Mouse (Mus musculus) neural tube, embryonic 12.5 days (tissue): ENCODE measurements around the gene Esam. TPM values are rescaled to one million over a fixed set of nuclear protein-coding genes. Genes with fewer than 3 reads are reported as not detected.

Experiments
- ATAC-seq: fragments of 200-750 bp; cut with Nextera tagmentation; 2 replicates; pipeline ENCODE4 v1.8.0; 2017; ENCODE audit warnings: low read depth, mild to moderate bottlenecking, moderate TSS enrichment, moderate library complexity; ENCODE audit not compliant: low FRiP score
- H3K27ac ChIP-seq: fragments of 300-500 bp; sonication (generic); 2 replicates; pipeline ENCODE4 v1.5.1; 2016
- H3K27me3 ChIP-seq: fragments of 300-500 bp; sonication (generic); replicated peaks from 2 replicates; pipeline ENCODE4 v1.6.1; 2016; ENCODE audit warnings: mild to moderate bottlenecking
- H3K36me3 ChIP-seq: fragments of 300-500 bp; sonication (generic); 2 replicates; pipeline ENCODE4 v1.6.1; 2016; ENCODE audit warnings: mild to moderate bottlenecking
- H3K4me1 ChIP-seq: fragments of 300-500 bp; sonication (generic); 2 replicates; pipeline ENCODE4 v1.6.1; 2016
- H3K4me2 ChIP-seq: fragments of 300-500 bp; sonication (generic); replicated peaks from 2 replicates; pipeline ENCODE4 v1.6.1; 2016; ENCODE audit warnings: mild to moderate bottlenecking
- H3K4me3 ChIP-seq: fragments of 300-500 bp; sonication (generic); 2 replicates; pipeline ENCODE4 v1.5.1; 2016
- H3K9ac ChIP-seq: fragments of 300-500 bp; sonication (generic); 2 replicates; pipeline ENCODE4 v1.6.1; 2016; ENCODE audit warnings: mild to moderate bottlenecking
- H3K9me3 ChIP-seq: fragments of 300-500 bp; sonication (generic); 2 replicates; pipeline ENCODE4 v1.6.1; 2016; ENCODE audit warnings: mild to moderate bottlenecking
- WGBS: fragments of 180-500 bp; shearing (Covaris S2); methylation state at CpG from one replicate; pipeline ENCODE4 v1.1.7; 2016; 5-methylcytosine and 5-hydroxymethylcytosine counted together
- polyA plus RNA-seq: library from polyadenylated mRNA; unstranded; fragments of >200 nt; fragmentation: Nextera tagmentation; extraction: Ambion mirVana; gene quantifications from 2 replicates; pipeline ENCODE4 v1.2.1, GENCODE M21; 2016

Gene Esam
- 37.7 and 38.2 TPM in 2 replicates for polyA plus RNA-seq

DNA sequence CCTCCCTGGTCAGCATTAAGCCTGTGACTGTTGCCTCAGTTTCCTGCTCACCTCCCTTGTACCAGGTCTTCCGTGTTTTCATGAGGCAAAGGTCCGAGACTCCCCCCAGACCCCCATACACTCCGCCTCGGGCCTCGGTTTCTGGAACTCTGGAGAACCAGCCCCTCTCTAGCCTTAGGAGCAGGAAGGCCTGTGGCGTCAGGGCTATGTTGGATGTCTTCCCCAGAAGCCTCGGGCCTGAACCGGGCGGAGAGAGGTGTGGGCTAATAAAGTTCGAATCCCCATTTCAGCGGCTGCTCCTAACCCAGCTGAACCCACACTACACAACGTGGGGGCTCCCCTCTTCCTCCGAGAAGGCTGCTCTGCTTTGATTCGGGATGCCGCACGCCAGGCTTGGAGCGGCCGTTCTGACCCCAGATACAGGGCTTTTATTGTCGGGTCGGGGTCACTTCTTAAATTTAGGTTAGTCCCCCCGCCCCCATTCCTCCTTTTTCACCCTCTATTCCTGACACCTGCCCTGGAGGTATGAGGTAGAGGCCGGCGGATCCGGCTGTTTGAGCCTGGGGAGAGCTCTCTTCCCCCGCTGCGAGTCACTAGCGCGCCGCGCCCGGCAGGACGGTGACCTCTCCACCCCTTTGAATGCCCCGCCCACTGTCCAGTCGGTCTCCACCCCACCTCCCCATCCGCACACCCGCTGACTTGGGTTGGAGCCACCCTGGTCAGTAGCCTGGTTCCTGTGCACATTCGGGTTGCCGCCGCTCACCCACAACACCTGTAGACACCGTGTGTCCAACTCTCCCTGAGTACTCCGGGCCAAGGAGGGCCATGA, at the start of gene Esam:
Esam (plus strand) TSS at position 683 of the 829 bp plus-strand sequence.
- H3K9ac ChIP-seq = no peak within 1 kb of the TSS
- peak within 1 kb of the TSS; percentile 34 for H3K4me2 ChIP-seq
- no peaks in the 10 kb centered on the region for H3K9me3 ChIP-seq
- H3K27me3 ChIP-seq = peaks cover 67% of the 10 kb centered on the region
- peak within 1 kb of the TSS; percentile 1; the same call in 1 of the 2 replicates for H3K4me3 ChIP-seq
- H3K27ac ChIP-seq = no peak within 1 kb of the TSS
- ATAC-seq = 0 out of 2 replicates have a peak, but pooled peaks have one; percentile 25
- peaks cover 14% of the 10 kb centered on the region for H3K36me3 ChIP-seq
- 3% methylated on average over 41 of the region's 41 CpGs for WGBS
- peaks cover 35% of the 10 kb centered on the region for H3K4me1 ChIP-seq

- no peaks in the 10 kb centered on the region for H3K36me3 ChIP-seq
- ATAC-seq = no peak
- H3K9me3 ChIP-seq = no peaks in the 10 kb centered on the region
- no peak overlapping the region for H3K27ac ChIP-seq
- 62% methylated on average over 5 of the region's 5 CpGs for WGBS
- H3K4me3 ChIP-seq = no peak overlapping the region
- peaks cover 9% of the 10 kb centered on the region; the same call in 1 of the 2 replicates for H3K4me1 ChIP-seq
- no peaks in the 10 kb centered on the region for H3K27me3 ChIP-seq
- no peak overlapping the region for H3K9ac ChIP-seq
- no peak overlapping the region for H3K4me2 ChIP-seq
Measured at GRCm38 (mm10) chr9:37485146-37485545, 42.7 kb upstream of the Esam start.

DNA sequence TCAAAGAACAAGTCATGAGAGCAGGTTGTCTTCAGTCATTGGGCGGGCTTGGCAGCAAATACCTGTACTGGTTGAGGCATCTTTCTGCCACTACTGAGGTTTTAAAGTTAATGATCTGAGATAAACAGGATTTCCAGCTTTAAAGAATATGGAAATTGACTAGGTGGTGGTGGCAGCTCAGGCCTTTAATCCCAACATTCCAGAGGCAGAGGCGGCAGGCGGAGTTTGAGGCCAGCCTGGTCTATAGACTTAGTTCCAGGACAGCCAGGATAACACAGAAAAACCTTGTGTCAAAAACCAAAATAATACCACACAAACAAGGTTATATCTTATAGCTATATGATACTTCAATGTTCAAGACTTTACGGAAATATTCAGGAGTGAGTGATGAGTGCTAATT, 39.8 kb upstream of the Esam start:
- H3K27me3 ChIP-seq = no peaks in the 10 kb centered on the region
- ATAC-seq = no peak
- H3K4me3 ChIP-seq = no peak overlapping the region; the same call in 1 of the 2 replicates
- H3K4me1 ChIP-seq = peaks cover 20% of the 10 kb centered on the region
- H3K36me3 ChIP-seq = 0 out of 2 replicates have a peak, but pooled peaks cover under 1% of the 10 kb centered on the region
- peak overlapping the region; percentile 73 for H3K4me2 ChIP-seq
- H3K27ac ChIP-seq = no peak overlapping the region
- WGBS = 39% methylated on average over 4 of the region's 4 CpGs
- no peaks in the 10 kb centered on the region for H3K9me3 ChIP-seq
- H3K9ac ChIP-seq = peak overlapping the region; percentile 89

- H3K4me1 ChIP-seq = peaks cover 20% of the 10 kb centered on the region
- peak within 1 kb of the TSS; percentile 94 for H3K27ac ChIP-seq
- under 1% methylated on average over 41 of the region's 44 CpGs for WGBS
- no peaks in the 10 kb centered on the region for H3K9me3 ChIP-seq
- H3K9ac ChIP-seq = peak within 1 kb of the TSS; percentile 89
- 0 out of 2 replicates have a peak, but pooled peaks cover 5% of the 10 kb centered on the region for H3K36me3 ChIP-seq
- H3K27me3 ChIP-seq = no peaks in the 10 kb centered on the region
- peak within 1 kb of the TSS; percentile 73 for H3K4me2 ChIP-seq
- ATAC-seq = peak; percentile 98
- H3K4me3 ChIP-seq = peak within 1 kb of the TSS; percentile 99
Measured at GRCm38 (mm10) chr9:37488611-37489396, 39.1 kb upstream of the Esam start, which contains the start of gene Msantd2. Gene Msantd2 (plus strand): TSS chr9:37489319.

GRCm38 (mm10) chr9:37489446-37490120, 38.3 kb upstream of the Esam start:
- ATAC-seq = peak; percentile 83
- Histone ChIP-seq H3K9ac (peak overlapping the region; percentile 89), H3K4me3 (peak overlapping the region; percentile 99), H3K9me3 (no peaks in the 10 kb centered on the region), H3K4me2 (peak overlapping the region; percentile 73), H3K4me1 (peaks cover 20% of the 10 kb centered on the region), H3K27ac (peak overlapping the region; percentile 94), H3K27me3 (no peaks in the 10 kb centered on the region), H3K36me3 (0 out of 2 replicates have a peak, but pooled peaks cover 8% of the 10 kb centered on the region)
- under 1% methylated on average over 75 of the region's 75 CpGs for WGBS

- WGBS = 76% methylated on average over 3 of the region's 3 CpGs
- H3K36me3 ChIP-seq = 0 out of 2 replicates have a peak, but pooled peaks cover 8% of the 10 kb centered on the region
- no peaks in the 10 kb centered on the region for H3K27me3 ChIP-seq
- ATAC-seq = no peak
- no peak overlapping the region for H3K9ac ChIP-seq
- no peaks in the 10 kb centered on the region for H3K9me3 ChIP-seq
- H3K4me1 ChIP-seq = peaks cover 6% of the 10 kb centered on the region
- H3K4me3 ChIP-seq = no peak overlapping the region
- H3K27ac ChIP-seq = no peak overlapping the region
- no peak overlapping the region for H3K4me2 ChIP-seq
Measured at GRCm38 (mm10) chr9:37495761-37496160, 32.1 kb upstream of the Esam start.

- no peak overlapping the region for H3K27ac ChIP-seq
- peaks cover 2% of the 10 kb centered on the region; the same call in 1 of the 2 replicates for H3K4me1 ChIP-seq
- no peak for ATAC-seq
- no peaks in the 10 kb centered on the region for H3K9me3 ChIP-seq
- no peak overlapping the region for H3K4me3 ChIP-seq
- no peak overlapping the region for H3K4me2 ChIP-seq
- no peak overlapping the region for H3K9ac ChIP-seq
- H3K27me3 ChIP-seq = no peaks in the 10 kb centered on the region
- 0 out of 2 replicates have a peak, but pooled peaks cover 8% of the 10 kb centered on the region for H3K36me3 ChIP-seq
Measured at GRCm38 (mm10) chr9:37496325-37496724, 31.6 kb upstream of the Esam start.

DNA sequence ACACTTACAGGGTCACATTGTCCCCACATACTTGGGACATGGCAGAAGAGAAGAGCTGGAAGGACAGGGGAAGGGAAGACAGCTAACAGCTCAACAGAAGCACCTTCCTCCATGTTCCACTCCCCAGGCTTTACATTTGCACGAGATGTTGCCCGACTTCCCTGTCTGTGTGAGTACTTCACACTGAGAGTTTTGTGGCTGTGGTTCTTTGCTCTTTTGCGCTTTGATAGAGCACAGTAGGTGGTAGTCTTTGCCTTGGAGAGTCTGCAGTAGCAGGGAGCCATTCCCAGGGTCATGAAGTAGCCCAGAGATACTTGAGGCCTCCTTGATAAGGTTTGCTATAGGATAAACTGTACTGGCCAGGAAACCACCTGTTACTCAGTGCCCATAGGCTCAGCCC, 27.7 kb upstream of the Esam start:
- Histone ChIP-seq H3K4me2 (no peak overlapping the region), H3K9me3 (no peaks in the 10 kb centered on the region), H3K9ac (no peak overlapping the region), H3K4me1 (no peaks in the 10 kb centered on the region), H3K27me3 (no peaks in the 10 kb centered on the region), H3K27ac (no peak overlapping the region), H3K4me3 (no peak overlapping the region), H3K36me3 (no peaks in the 10 kb centered on the region)
- ATAC-seq = no peak
- WGBS = 79% methylated on average over 3 of the region's 3 CpGs

DNA sequence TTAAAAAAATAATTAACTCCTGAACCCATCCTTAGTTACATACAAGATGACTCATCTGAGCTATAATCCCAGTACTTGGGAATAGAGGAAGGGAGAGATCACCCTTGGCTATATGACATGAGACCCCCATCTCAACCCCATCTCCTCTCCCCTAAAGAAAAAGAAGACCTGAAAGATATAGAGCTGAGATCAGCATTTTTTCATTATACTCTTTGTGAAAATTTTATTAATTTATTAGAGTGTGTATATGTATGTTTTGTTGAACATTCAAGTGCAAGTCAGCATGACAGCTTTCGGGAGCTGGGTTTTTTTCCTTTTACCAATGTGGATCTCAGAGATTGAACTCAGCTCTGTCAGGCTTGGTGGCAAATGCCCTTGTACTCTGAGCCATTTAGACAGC, 26.7 kb upstream of the Esam start:
- H3K27me3 ChIP-seq = no peaks in the 10 kb centered on the region
- WGBS = 93% methylated on average over 1 of the region's 1 CpGs
- no peak for ATAC-seq

DNA sequence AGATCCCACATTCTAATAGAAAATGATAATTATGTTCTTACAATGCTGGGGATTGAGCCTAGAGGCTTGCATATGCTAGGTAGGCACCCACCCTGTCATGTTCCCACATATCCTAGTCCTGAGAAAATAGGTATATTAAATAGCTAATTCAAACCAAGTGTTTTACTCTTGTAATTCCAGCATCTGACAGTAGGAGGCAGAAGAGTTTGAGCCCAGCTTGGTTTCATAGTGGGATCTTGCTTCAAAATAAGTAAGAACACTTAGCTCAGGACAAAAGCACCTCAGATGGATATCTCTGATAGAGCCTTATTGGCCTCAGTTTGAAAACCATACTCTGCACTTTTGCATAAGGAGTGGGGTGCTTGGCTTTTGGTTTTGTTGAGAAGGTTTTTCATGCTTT, 23.5 kb upstream of the Esam start:
- H3K9ac ChIP-seq = no peak overlapping the region
- no peaks in the 10 kb centered on the region for H3K36me3 ChIP-seq
- no peaks in the 10 kb centered on the region for H3K9me3 ChIP-seq
- no peak overlapping the region for H3K4me2 ChIP-seq
- no peaks in the 10 kb centered on the region for H3K4me1 ChIP-seq
- no peak overlapping the region for H3K4me3 ChIP-seq
- no peak for ATAC-seq
- no peaks in the 10 kb centered on the region for H3K27me3 ChIP-seq
- H3K27ac ChIP-seq = no peak overlapping the region

More for the DNA sequence above, 26.7 kb upstream of the Esam start:
- Histone ChIP-seq H3K4me3 (no peak overlapping the region), H3K9me3 (no peaks in the 10 kb centered on the region), H3K4me1 (no peaks in the 10 kb centered on the region), H3K27ac (no peak overlapping the region), H3K4me2 (no peak overlapping the region), H3K36me3 (no peaks in the 10 kb centered on the region), H3K9ac (no peak overlapping the region)

- 94% methylated on average over 1 of the region's 1 CpGs for WGBS
- no peak overlapping the region for H3K9ac ChIP-seq
- no peak overlapping the region for H3K4me2 ChIP-seq
- no peak for ATAC-seq
- no peaks in the 10 kb centered on the region for H3K4me1 ChIP-seq
- H3K9me3 ChIP-seq = no peaks in the 10 kb centered on the region
- H3K4me3 ChIP-seq = no peak overlapping the region
- H3K27ac ChIP-seq = no peak overlapping the region
- no peaks in the 10 kb centered on the region for H3K36me3 ChIP-seq
- no peaks in the 10 kb centered on the region for H3K27me3 ChIP-seq
Measured at GRCm38 (mm10) chr9:37506023-37506422, 21.9 kb upstream of the Esam start.

DNA sequence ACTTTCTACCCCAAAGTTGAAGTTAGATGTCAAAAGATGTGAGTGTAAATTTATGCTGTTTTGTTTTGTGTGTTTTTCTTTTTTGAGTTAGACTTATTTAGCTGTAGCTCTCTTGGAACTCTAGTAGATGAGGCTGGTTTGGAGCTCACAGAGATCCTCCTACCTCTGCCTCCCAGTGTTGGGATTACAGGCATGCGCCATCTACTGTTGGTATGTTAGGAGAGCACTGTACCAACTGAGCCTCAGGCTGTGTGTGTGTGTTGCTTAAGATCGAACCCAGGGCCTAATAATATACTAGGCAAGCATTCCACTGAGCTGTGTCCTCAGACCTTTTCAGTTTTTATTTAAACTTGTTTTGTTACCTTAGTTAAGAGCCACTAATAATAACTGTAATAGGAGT, 15.8 kb upstream of the Esam start:
- H3K36me3 ChIP-seq = no peaks in the 10 kb centered on the region
- no peaks in the 10 kb centered on the region for H3K9me3 ChIP-seq
- 94% methylated on average over 2 of the region's 2 CpGs for WGBS
- no peak overlapping the region for H3K27ac ChIP-seq
- no peak overlapping the region for H3K9ac ChIP-seq
- no peaks in the 10 kb centered on the region for H3K27me3 ChIP-seq
- no peaks in the 10 kb centered on the region for H3K4me1 ChIP-seq
- ATAC-seq = no peak
- H3K4me3 ChIP-seq = no peak overlapping the region
- no peak overlapping the region for H3K4me2 ChIP-seq
